Mouse (Mus musculus): ENCODE data around the gene Olfr54. TPM values are rescaled to one million over a fixed set of nuclear protein-coding genes. Genes with fewer than 3 reads are reported as not detected.
A peak's percentile ranks its signal among the peaks of the same experiment; 100 is the strongest.
"Not testable (repeated sequence)": the region's sequence is repeated elsewhere in the genome, so short reads cannot be mapped to it uniquely, and the experiment has no call there.

The Olfr54 gene
- not detected in 2 replicates for polyA plus RNA-seq (2015; fragmentation: Nextera tagmentation; extraction: Ambion mirVana)

DNA sequence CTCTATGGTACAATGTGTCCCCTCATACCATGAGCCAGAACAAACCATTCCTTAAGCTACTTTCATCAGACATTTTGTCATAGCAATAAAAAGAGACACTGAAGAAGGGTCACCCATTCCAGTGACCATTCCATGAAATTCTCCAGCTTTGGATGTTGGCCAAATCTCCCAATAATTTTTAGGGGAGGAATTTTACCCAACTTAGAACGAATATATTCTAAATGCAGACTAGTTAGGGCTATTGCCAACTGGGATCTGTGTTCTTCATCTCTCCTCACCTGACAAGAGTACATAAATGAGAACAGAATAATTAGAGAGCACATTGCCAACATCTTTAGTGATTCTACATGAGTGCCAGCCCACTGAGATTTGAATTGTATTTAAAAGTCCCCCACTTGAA, at the start of gene Olfr54:
Gene Olfr54 (plus strand): TSS at position 301 of the 400 bp plus-strand sequence.
- 56% methylated on average over 1 of the region's 1 CpGs for WGBS
- no peak for ATAC-seq (ENCODE audit: insufficient read depth, low FRiP score, low read depth)
- Histone ChIP-seq H3K4me2 (no peak within 1 kb of the TSS), H3K9ac (no peak within 1 kb of the TSS), H3K9me3 (no peaks in the 10 kb centered on the region), H3K4me3 (replicated peaks) (no peak within 1 kb of the TSS), H3K36me3 (no peaks in the 10 kb centered on the region), H3K27ac (no peak within 1 kb of the TSS), H3K4me1 (no peaks in the 10 kb centered on the region), H3K27me3 (replicated peaks) (no peaks in the 10 kb centered on the region)

DNA sequence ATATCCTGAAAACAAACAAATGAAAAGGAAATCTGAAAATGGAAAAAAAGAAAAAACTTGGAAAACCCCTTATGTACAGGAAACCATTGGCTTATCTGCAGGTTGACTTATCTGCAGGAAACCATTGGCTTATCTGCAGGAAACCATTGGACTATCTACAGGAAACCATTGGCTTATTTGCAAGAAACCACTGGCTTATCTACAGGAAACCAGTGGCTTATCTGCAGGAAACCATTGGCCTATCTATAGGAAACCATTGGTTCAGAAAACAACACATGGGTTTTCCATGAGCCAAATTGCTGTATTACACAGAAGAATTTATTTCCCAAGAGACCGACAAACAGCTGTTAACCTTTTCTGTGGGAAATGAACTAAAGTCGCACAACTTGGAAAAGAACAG, 49.1 kb upstream of the Olfr54 start:
- Histone ChIP-seq H3K4me1 (no peaks in the 10 kb centered on the region), H3K4me3 (replicated peaks) (no peak overlapping the region), H3K36me3 (no peaks in the 10 kb centered on the region), H3K9ac (no peak overlapping the region), H3K27me3 (replicated peaks) (no peaks in the 10 kb centered on the region), H3K4me2 (no peak overlapping the region), H3K27ac (no peak overlapping the region), H3K9me3 (no peaks in the 10 kb centered on the region)
- 84% methylated on average over 2 of the region's 2 CpGs for WGBS
- ATAC-seq (ENCODE audit: insufficient read depth, low FRiP score, low read depth): no peak

DNA sequence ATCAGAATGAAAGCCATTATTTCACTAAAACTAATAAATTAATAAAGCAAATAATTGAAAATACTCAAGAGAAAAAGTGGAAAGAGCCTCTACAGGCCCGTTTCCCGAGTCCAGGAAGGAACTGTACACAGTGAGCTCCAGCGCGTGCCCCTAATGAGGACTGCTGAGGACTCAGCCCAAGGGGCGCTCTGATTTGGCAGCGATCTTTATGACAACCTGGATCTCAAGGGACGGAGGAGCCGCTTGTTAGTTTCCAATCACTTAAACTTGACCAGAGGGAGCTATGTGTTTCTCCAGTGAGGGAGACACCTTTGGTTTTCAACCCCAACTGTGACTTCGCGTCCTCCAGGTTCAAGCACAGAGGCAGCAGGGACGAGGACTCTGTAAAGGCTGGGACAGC, 47.8 kb upstream of the Olfr54 start, which contains the start of gene Olfr1378:
Gene Olfr1378 (plus strand): TSS at position 301 of the 400 bp plus-strand sequence.
- H3K4me1 ChIP-seq: no peaks in the 10 kb centered on the region
- ATAC-seq (ENCODE audit: insufficient read depth, low FRiP score, low read depth): no peak
- H3K9ac ChIP-seq: no peak within 1 kb of the TSS

DNA sequence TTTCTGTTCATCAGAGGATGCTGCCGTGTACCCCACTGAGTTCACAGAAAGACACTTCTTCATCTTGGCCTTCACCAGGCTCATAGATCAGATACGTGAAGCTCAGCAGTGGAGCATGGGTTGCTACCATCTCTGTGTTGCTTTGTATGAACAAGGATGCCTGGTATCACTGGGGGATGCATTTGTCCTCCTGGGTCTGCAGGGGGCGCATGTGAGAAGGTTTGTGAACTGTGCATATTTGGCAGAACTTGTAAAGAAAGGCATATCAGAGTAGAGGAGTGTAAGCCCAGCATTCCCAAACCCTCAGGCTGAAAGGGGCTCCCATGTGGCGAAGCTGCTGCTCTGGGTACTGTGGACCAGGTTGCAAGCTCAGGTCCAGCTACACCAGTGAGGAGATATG, 36.8 kb upstream of the Olfr54 start:
- no peaks in the 10 kb centered on the region for H3K36me3 ChIP-seq
- H3K9ac ChIP-seq: no peak overlapping the region
- 70% methylated on average over 4 of the region's 4 CpGs for WGBS
- ATAC-seq (ENCODE audit: insufficient read depth, low FRiP score, low read depth): no peak
- H3K4me1 ChIP-seq: no peaks in the 10 kb centered on the region
- H3K4me2 ChIP-seq: no peak overlapping the region
- H3K27ac ChIP-seq: no peak overlapping the region
- H3K9me3 ChIP-seq: no peaks in the 10 kb centered on the region
- no peak overlapping the region for H3K4me3 ChIP-seq (replicated peaks)
- no peaks in the 10 kb centered on the region for H3K27me3 ChIP-seq (replicated peaks)

More for the DNA sequence above, 47.8 kb upstream of the Olfr54 start, which contains the start of gene Olfr1378:
- Histone ChIP-seq H3K4me2 (no peak within 1 kb of the TSS), H3K4me3 (replicated peaks) (no peak within 1 kb of the TSS), H3K9me3 (no peaks in the 10 kb centered on the region), H3K27me3 (replicated peaks) (no peaks in the 10 kb centered on the region), H3K27ac (no peak within 1 kb of the TSS), H3K36me3 (no peaks in the 10 kb centered on the region)
- 84% methylated on average over 11 of the region's 11 CpGs for WGBS

DNA sequence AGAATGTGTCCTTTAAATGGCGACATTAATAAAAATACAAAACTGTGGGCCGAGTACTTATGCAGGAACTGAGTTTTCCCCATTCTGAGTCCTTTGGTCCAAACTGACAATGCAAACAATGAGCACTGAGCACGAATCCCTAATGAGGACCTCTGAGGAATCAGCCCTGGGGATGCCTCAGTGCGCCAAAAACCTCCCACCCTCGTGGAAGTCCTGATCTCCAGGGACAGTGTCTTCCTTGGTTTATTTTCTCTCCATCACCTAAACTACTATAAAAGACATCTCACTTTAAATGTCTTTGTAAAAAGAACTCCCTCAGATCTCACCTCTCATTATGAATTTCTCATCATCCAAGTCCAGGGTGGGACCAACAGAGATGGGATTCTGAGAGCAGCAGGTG, 32.4 kb upstream of the Olfr54 start, which contains the start of gene Olfr1377:
Gene Olfr1377 (plus strand): TSS at position 301 of the 400 bp plus-strand sequence.
- 70% methylated on average over 5 of the region's 5 CpGs for WGBS
- Histone ChIP-seq H3K4me1 (no peaks in the 10 kb centered on the region), H3K9ac (no peak within 1 kb of the TSS), H3K36me3 (no peaks in the 10 kb centered on the region), H3K4me3 (replicated peaks) (no peak within 1 kb of the TSS), H3K27ac (no peak within 1 kb of the TSS), H3K9me3 (no peaks in the 10 kb centered on the region), H3K27me3 (replicated peaks) (no peaks in the 10 kb centered on the region), H3K4me2 (no peak within 1 kb of the TSS)
- no peak for ATAC-seq (ENCODE audit: insufficient read depth, low FRiP score, low read depth)

DNA sequence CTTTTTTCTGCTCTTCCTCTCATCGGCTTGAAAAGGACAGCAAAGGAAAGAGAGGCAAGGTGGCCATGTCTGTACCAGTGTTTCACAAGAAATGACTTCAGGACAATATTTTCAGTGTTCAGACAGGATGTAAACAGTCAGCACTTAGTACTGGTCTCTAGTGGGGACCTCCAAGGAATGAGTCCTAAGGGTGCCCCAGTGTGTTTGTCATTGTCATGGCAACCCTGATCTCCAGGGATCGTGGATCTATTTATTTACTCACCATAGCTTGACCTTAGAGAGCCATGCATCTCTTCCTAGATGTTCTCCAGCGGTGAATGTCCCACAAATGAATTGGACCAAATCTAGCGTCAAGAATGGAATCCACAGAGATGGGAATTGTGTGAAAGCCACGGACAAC, 10.7 kb upstream of the Olfr54 start, which contains the start of gene Olfr51:
Gene Olfr51 (plus strand): TSS at position 301 of the 400 bp plus-strand sequence.
- H3K36me3 ChIP-seq: no peaks in the 10 kb centered on the region
- H3K9me3 ChIP-seq: no peaks in the 10 kb centered on the region
- no peaks in the 10 kb centered on the region for H3K4me1 ChIP-seq
- no peak for ATAC-seq (ENCODE audit: insufficient read depth, low FRiP score, low read depth)
- no peak within 1 kb of the TSS for H3K4me2 ChIP-seq
- H3K4me3 ChIP-seq (replicated peaks): no peak within 1 kb of the TSS
- WGBS: 55% methylated on average over 5 of the region's 5 CpGs
- H3K9ac ChIP-seq: no peak within 1 kb of the TSS
- H3K27ac ChIP-seq: no peak within 1 kb of the TSS
- H3K27me3 ChIP-seq (replicated peaks): no peaks in the 10 kb centered on the region

DNA sequence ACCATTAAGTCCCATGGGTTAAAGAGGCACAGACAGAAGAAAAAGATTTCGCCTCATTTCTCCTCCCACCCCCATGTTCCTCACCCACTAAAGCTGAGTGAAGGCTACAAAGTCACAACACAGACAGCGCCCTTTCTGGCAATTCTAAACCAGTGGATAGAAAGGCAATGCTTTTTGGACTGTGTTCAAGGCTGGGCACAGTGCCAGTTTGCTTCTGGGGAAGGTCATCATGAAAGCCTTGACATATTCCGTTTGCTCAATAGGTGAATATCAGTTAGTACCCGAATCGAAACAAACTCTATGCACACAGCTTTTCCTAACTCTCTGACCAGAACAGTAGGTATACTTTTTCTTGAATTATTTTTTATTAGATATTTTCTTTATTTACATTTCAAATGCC, 2.2 kb upstream of the Olfr54 start:
- H3K4me1 ChIP-seq: no peaks in the 10 kb centered on the region

DNA sequence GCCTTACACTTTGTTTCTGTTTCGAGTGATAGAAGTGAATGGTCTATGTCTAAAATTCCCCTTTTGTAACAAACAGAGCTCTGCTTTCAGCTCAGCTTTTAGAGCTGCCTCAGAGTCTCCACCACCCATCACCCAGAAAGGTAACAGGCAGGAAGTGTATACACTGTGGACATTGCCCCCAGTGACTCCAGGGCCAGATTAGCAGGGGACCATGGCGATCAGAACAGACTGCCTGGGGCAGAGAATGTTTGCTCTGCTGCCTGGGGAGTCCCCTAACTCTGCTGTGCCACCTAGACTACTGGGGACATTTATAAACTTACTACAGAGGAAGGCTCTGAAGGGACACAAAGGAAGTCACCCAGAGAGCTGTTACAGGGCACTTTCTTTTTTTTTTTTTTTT, 2.3 kb downstream of the Olfr54 start:
- no peak overlapping the region for H3K4me3 ChIP-seq (replicated peaks)
- no peaks in the 10 kb centered on the region for H3K4me1 ChIP-seq
- H3K36me3 ChIP-seq: no peaks in the 10 kb centered on the region
- ATAC-seq (ENCODE audit: insufficient read depth, low FRiP score, low read depth): no peak; the same call in 1 of the 2 replicates
- no peaks in the 10 kb centered on the region for H3K9me3 ChIP-seq
- 49% methylated on average over 2 of the region's 2 CpGs for WGBS
- no peak overlapping the region for H3K27ac ChIP-seq
- no peak overlapping the region for H3K4me2 ChIP-seq
- no peaks in the 10 kb centered on the region for H3K27me3 ChIP-seq (replicated peaks)
- H3K9ac ChIP-seq: no peak overlapping the region

More for the DNA sequence above, 2.2 kb upstream of the Olfr54 start:
- Histone ChIP-seq H3K9ac (no peak overlapping the region), H3K27me3 (replicated peaks) (no peaks in the 10 kb centered on the region), H3K27ac (no peak overlapping the region), H3K9me3 (no peaks in the 10 kb centered on the region), H3K4me2 (no peak overlapping the region), H3K4me3 (replicated peaks) (no peak overlapping the region), H3K36me3 (no peaks in the 10 kb centered on the region)
- ATAC-seq (ENCODE audit: insufficient read depth, low FRiP score, low read depth): peak; percentile 4; the same call in 1 of the 2 replicates
- WGBS: 47% methylated on average over 5 of the region's 5 CpGs

DNA sequence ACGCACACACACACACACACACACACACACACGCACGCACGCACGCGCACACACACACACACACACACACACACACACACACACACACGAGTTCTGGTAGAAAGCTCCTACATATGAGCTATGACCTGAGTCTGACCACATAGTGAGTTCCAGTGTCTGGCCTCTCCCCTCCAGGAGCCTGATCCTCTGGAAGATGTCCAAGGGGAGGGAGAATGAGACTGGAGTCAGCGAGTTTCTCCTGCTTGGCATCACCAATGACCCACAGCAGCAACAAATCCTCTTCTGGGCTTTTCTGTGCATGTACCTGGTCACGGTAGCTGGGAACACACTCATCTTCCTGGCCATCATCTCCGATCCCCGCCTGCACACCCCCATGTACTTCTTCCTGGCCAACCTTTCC, 12.8 kb downstream of the Olfr54 start:
- not testable (repeated sequence) for ATAC-seq (ENCODE audit: insufficient read depth, low FRiP score, low read depth); H3K4me3 ChIP-seq (replicated peaks)

DNA sequence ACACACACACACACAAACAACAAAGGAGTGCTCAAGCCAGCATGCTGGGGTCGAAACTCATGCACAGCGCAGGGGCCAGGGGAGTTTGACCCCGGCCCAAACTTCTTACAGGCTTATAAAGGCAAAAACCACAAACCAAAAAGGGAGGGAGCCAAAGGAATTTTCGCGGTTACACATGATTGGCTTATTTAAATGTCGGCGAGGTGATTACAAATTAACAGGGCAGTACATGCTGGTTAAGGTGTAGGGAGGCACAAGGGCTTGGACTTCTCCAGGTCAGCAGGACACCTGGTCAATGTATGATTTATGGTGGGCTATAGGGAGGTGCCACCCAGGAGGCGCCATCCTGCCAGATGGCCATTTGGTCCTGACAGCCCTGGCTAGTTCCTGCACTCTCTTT, 15.3 kb downstream of the Olfr54 start:
- H3K4me2 ChIP-seq; H3K27ac ChIP-seq; ATAC-seq (ENCODE audit: insufficient read depth, low FRiP score, low read depth); H3K9me3 ChIP-seq; H3K36me3 ChIP-seq; H3K27me3 ChIP-seq (replicated peaks); H3K9ac ChIP-seq; H3K4me3 ChIP-seq (replicated peaks); H3K4me1 ChIP-seq: not testable (repeated sequence)
- 73% methylated on average over 8 of the region's 8 CpGs for WGBS

More for the DNA sequence above, 12.8 kb downstream of the Olfr54 start:
- not testable (repeated sequence) for H3K9ac ChIP-seq; H3K9me3 ChIP-seq; H3K4me2 ChIP-seq; H3K27me3 ChIP-seq (replicated peaks); H3K36me3 ChIP-seq; H3K27ac ChIP-seq; H3K4me1 ChIP-seq
- 91% methylated on average over 11 of the region's 11 CpGs for WGBS

DNA sequence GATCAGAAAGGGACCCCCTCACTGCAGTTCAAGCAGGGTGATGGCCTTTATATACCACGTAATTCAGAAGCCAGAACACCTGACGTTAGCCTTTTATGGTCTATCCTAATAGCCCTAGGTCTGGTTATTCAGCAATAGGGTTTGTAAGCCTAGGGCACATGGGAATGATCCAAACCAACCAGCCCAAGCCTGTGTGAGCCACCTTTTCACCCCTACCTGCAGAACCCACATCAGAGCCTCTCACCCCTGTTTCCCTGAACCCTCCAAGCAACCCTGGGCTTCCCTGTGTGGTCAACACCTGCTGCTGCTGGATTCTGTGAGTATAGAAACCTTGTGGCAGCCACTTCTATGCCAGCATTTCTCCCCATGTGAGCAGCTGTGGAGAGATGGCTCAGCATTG, 16.2 kb downstream of the Olfr54 start:
- 88% methylated on average over 2 of the region's 2 CpGs for WGBS

DNA sequence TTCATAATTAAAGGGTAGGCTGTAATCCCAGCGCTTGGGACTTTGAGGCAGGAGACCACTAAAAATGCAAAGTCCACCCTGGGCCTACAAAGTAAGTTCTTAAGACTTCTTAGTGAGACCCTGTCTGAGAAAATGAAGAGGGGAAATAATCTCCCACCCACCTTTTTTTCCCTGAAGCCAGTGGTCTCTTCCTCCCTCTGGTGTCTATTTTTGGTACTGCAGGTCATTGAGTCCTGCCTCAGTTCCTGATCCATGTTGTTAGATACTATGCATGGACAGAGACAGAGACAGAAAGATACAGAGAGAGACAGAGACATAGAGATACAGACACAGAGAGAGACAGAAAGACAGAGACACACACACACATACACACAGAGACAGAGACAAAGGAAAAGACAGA, 18.8 kb downstream of the Olfr54 start:
- no peaks in the 10 kb centered on the region for H3K36me3 ChIP-seq
- no peak for ATAC-seq (ENCODE audit: insufficient read depth, low FRiP score, low read depth)
- H3K4me1 ChIP-seq: no peaks in the 10 kb centered on the region
- H3K9me3 ChIP-seq: no peaks in the 10 kb centered on the region
- H3K4me2 ChIP-seq: no peak overlapping the region
- no peak overlapping the region for H3K27ac ChIP-seq
- 19% methylated on average over 1 of the region's 1 CpGs for WGBS
- no peak overlapping the region for H3K9ac ChIP-seq
- no peaks in the 10 kb centered on the region for H3K27me3 ChIP-seq (replicated peaks)
- H3K4me3 ChIP-seq (replicated peaks): no peak overlapping the region

More for the DNA sequence above, 16.2 kb downstream of the Olfr54 start:
- Histone ChIP-seq H3K27me3 (replicated peaks) (no peaks in the 10 kb centered on the region), H3K4me3 (replicated peaks) (no peak overlapping the region), H3K9me3 (no peaks in the 10 kb centered on the region), H3K9ac (no peak overlapping the region), H3K4me1 (no peaks in the 10 kb centered on the region), H3K36me3 (no peaks in the 10 kb centered on the region), H3K27ac (no peak overlapping the region), H3K4me2 (no peak overlapping the region)
- no peak for ATAC-seq (ENCODE audit: insufficient read depth, low FRiP score, low read depth)

DNA sequence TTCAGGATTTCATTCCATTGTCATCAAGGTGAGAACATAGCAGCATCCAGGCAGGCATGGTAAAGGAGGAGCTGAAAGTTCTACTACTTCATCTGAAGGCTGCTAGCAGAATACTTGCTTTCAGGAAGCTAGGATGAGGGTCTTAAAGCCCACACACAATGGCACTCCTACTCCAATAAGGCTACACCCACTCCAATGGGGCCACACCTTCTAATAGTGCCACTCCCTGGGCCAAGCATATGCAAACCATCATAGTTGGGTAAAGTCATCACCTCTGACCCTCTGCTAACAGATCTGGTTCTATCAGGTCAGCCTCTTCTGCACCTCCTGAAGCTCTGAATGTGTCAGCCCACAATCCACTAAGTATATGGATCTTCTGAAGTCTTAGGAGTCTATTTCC, 20.1 kb downstream of the Olfr54 start:
- H3K9ac ChIP-seq; ATAC-seq (ENCODE audit: insufficient read depth, low FRiP score, low read depth); H3K27ac ChIP-seq; H3K4me3 ChIP-seq (replicated peaks); H3K36me3 ChIP-seq; H3K9me3 ChIP-seq; H3K4me1 ChIP-seq; H3K27me3 ChIP-seq (replicated peaks); H3K4me2 ChIP-seq: not testable (repeated sequence)

Data from stomach, embryonic 15.5 days (tissue).